In genomic region chr9:7929552-7929951, GRCm38 (mm10) we compare ENCODE assay signal across 10 mouse cellular contexts. TPM values are rescaled to one million over a fixed set of nuclear protein-coding genes. Genes with fewer than 3 reads are reported as not detected.
A peak's percentile ranks its signal among the peaks of the same experiment; 100 is the strongest.
DNase-seq lines count a peak whose midpoint lies in the region; ATAC-seq and TF ChIP-seq lines count a peak whose summit lies in the region.
"Had no signal": no experiment of that assay in that cellular context is flagged by ENCODE, and none has a peak within 500 bp of the region (broad histone marks: within the 10 kb centered on the region; RNA-seq: fewer than 3 reads in every experiment).

No protein-coding gene starts in this region.

- no peak overlapping the region for H3K9ac ChIP-seq in forebrain, embryonic 14.5 days (ENCODE audit: low read length)
- H3K9ac ChIP-seq in forebrain, embryonic 12.5 days, result no peak overlapping the region
- H3K9ac ChIP-seq in limb, embryonic 14.5 days (ENCODE audit: low read depth, low read length, severe bottlenecking), result no peak overlapping the region
- H3K9ac ChIP-seq in kidney, postnatal 0 days (ENCODE audit: low read depth, low read length), result no peak overlapping the region
- no peak overlapping the region for H3K9ac ChIP-seq in midbrain, embryonic 13.5 days (replicated peaks)

- no peaks in the 10 kb centered on the region for H3K27me3 ChIP-seq in forebrain, embryonic 14.5 days (replicated peaks; ENCODE audit: control insufficient read depth, insufficient read depth, low read length)
- no peaks in the 10 kb centered on the region for H3K27me3 ChIP-seq in forebrain, embryonic 12.5 days
- no peaks in the 10 kb centered on the region for H3K27me3 ChIP-seq in limb, embryonic 14.5 days (ENCODE audit: control insufficient read depth, insufficient read depth, low read length)
- no peaks in the 10 kb centered on the region for H3K27me3 ChIP-seq in limb, embryonic 10.5 days (ENCODE audit: low read depth, poor library complexity, severe bottlenecking)
- H3K27me3 ChIP-seq in kidney, postnatal 0 days (ENCODE audit: insufficient read depth, low read length), result no peaks in the 10 kb centered on the region
- no peaks in the 10 kb centered on the region for H3K27me3 ChIP-seq in midbrain, embryonic 13.5 days

- peaks cover 24% of the 10 kb centered on the region for H3K36me3 ChIP-seq in forebrain, embryonic 14.5 days (ENCODE audit: control insufficient read depth, insufficient read depth, low read length)
- peaks cover 44% of the 10 kb centered on the region for H3K36me3 ChIP-seq in forebrain, embryonic 12.5 days (replicated peaks)
- peaks cover 70% of the 10 kb centered on the region for H3K36me3 ChIP-seq in limb, embryonic 14.5 days (ENCODE audit: control insufficient read depth, insufficient read depth, low read length)
- peaks cover 99% of the 10 kb centered on the region for H3K36me3 ChIP-seq in limb, embryonic 10.5 days
- H3K36me3 ChIP-seq in kidney, postnatal 0 days (ENCODE audit: insufficient read depth, low read length), result peaks cover 40% of the 10 kb centered on the region
- peaks cover 31% of the 10 kb centered on the region for H3K36me3 ChIP-seq in midbrain, embryonic 13.5 days

- DNase-seq in forebrain, embryonic 14.5 days (ENCODE audit: low spot score), result peak; percentile 41
- peak; percentile 42 for DNase-seq in limb, embryonic 14.5 days (ENCODE audit: low spot score)
- no peak for DNase-seq in limb, embryonic 10.5 days (ENCODE audit: low spot score)
- no peak for DNase-seq in kidney, postnatal 0 days (ENCODE audit: low spot score)
- peak; percentile 32 to 36 for DNase-seq in lung, postnatal 4 days
- no peak for DNase-seq in spleen, adult 18-20 months
- DNase-seq: cerebellum, adult 9-10 months had no signal

- 72% methylated on average over 6 of the region's 6 CpGs for WGBS in forebrain, embryonic 14.5 days
- 92% methylated on average over 6 of the region's 6 CpGs for WGBS in forebrain, embryonic 12.5 days
- 60% methylated on average over 6 of the region's 6 CpGs for WGBS in limb, embryonic 14.5 days
- 92% methylated on average over 6 of the region's 6 CpGs for WGBS in limb, embryonic 10.5 days
- WGBS in kidney, postnatal 0 days, result 62% methylated on average over 6 of the region's 6 CpGs
- 89% methylated on average over 6 of the region's 6 CpGs for whole genome bisulfite sequencing in midbrain, embryonic 13.5 days

- no peaks in the 10 kb centered on the region for H3K4me1 ChIP-seq in forebrain, embryonic 14.5 days (ENCODE audit: control insufficient read depth, insufficient read depth, low read length)
- no peaks in the 10 kb centered on the region for H3K4me1 ChIP-seq in forebrain, embryonic 12.5 days
- H3K4me1 ChIP-seq in limb, embryonic 14.5 days (ENCODE audit: control insufficient read depth, insufficient read depth, low read length), result no peaks in the 10 kb centered on the region
- no peaks in the 10 kb centered on the region for H3K4me1 ChIP-seq in limb, embryonic 10.5 days
- no peaks in the 10 kb centered on the region for H3K4me1 ChIP-seq in kidney, postnatal 0 days (replicated peaks; ENCODE audit: insufficient read depth, low read length)
- no peaks in the 10 kb centered on the region for H3K4me1 ChIP-seq in midbrain, embryonic 13.5 days (replicated peaks)

- no peak; the same call in 1 of the 2 replicates for ATAC-seq in forebrain, embryonic 14.5 days
- no peak for ATAC-seq in forebrain, embryonic 12.5 days (ENCODE audit: low FRiP score)
- ATAC-seq in limb, embryonic 14.5 days (ENCODE audit: low FRiP score, low read depth), result no peak
- ATAC-seq in kidney, postnatal 0 days (replicated peaks; ENCODE audit: low FRiP score, low read depth), result no peak
- no peak for ATAC-seq in midbrain, embryonic 13.5 days

- no peak for TF ChIP-seq POLR2A in limb, embryonic 14.5 days (IDR thresholded peaks at IDR 0.05; ENCODE audit: borderline replicate concordance, extremely low read depth, insufficient read depth, insufficient read length)

- peaks cover 7% of the 10 kb centered on the region; the same call in 1 of the 2 replicates for H3K9me3 ChIP-seq in forebrain, embryonic 14.5 days (replicated peaks; ENCODE audit: control insufficient read depth, low read length)
- peaks cover 11% of the 10 kb centered on the region for H3K9me3 ChIP-seq in forebrain, embryonic 12.5 days
- H3K9me3 ChIP-seq in limb, embryonic 14.5 days (ENCODE audit: control insufficient read depth, low read length), result peaks cover 23% of the 10 kb centered on the region
- H3K9me3 ChIP-seq in limb, embryonic 10.5 days (replicated peaks), result 0 out of 2 replicates have a peak, but pooled peaks cover 3% of the 10 kb centered on the region
- 0 out of 2 replicates have a peak, but pooled peaks cover 4% of the 10 kb centered on the region for H3K9me3 ChIP-seq in kidney, postnatal 0 days (replicated peaks; ENCODE audit: low read length)
- peaks cover 9% of the 10 kb centered on the region; the same call in 1 of the 2 replicates for H3K9me3 ChIP-seq in midbrain, embryonic 13.5 days

- no peak overlapping the region for H3K27ac ChIP-seq in forebrain, embryonic 14.5 days (ENCODE audit: low read depth, low read length)
- no peak overlapping the region for H3K27ac ChIP-seq in forebrain, embryonic 12.5 days
- H3K27ac ChIP-seq in limb, embryonic 14.5 days (replicated peaks; ENCODE audit: low read depth, low read length), result no peak overlapping the region
- no peak overlapping the region for H3K27ac ChIP-seq in limb, embryonic 10.5 days
- H3K27ac ChIP-seq in kidney, postnatal 0 days, result 0 out of 2 replicates have a peak overlapping the region, but pooled peaks have one; percentile 10
- no peak overlapping the region for H3K27ac ChIP-seq in midbrain, embryonic 13.5 days

- no peak overlapping the region for H3K4me3 ChIP-seq in forebrain, embryonic 14.5 days (ENCODE audit: low read depth, low read length)
- H3K4me3 ChIP-seq in forebrain, embryonic 12.5 days (replicated peaks), result no peak overlapping the region
- H3K4me3 ChIP-seq in limb, embryonic 14.5 days (replicated peaks; ENCODE audit: low read length), result no peak overlapping the region
- no peak overlapping the region for H3K4me3 ChIP-seq in limb, embryonic 10.5 days
- no peak overlapping the region for H3K4me3 ChIP-seq in kidney, postnatal 0 days (replicated peaks; ENCODE audit: low read depth, low read length)
- H3K4me3 ChIP-seq in midbrain, embryonic 13.5 days (replicated peaks), result no peak overlapping the region
- H3K4me3 ChIP-seq: megakaryocyte, embryonic 14.5 days had no signal

- TF ChIP-seq CTCF in kidney, postnatal 0 days (IDR thresholded peaks at IDR 0.05; ENCODE audit: low read depth), result no peak

- H3K4me2 ChIP-seq in forebrain, embryonic 14.5 days (ENCODE audit: low read length), result no peak overlapping the region
- H3K4me2 ChIP-seq in forebrain, embryonic 12.5 days, result no peak overlapping the region
- no peak overlapping the region for H3K4me2 ChIP-seq in limb, embryonic 14.5 days (replicated peaks; ENCODE audit: low read depth, low read length, severe bottlenecking)
- no peak overlapping the region for H3K4me2 ChIP-seq in kidney, postnatal 0 days (ENCODE audit: low read length)
- no peak overlapping the region for H3K4me2 ChIP-seq in midbrain, embryonic 13.5 days (replicated peaks)

RNA-seq across cellular contexts. Expression of gene Birc3, which starts 56.6 kb away (rescaled TPM):
- 1.3 and 1.9 TPM in 2 replicates for polyA plus RNA-seq in forebrain, embryonic 14.5 days (2014; fragmentation: Nextera tagmentation; extraction: Ambion mirVana)
- polyA plus RNA-seq in forebrain, embryonic 12.5 days (2016; fragmentation: Nextera tagmentation; extraction: Ambion mirVana), result 1.9 and 3.7 TPM in 2 replicates
- 16.1 and 16.9 TPM in 2 replicates for polyA plus RNA-seq in limb, embryonic 14.5 days (2012; rRNA removed)
- 10.3 and 13.2 TPM in 2 replicates for polyA plus RNA-seq in limb, embryonic 14.5 days (2014; fragmentation: Nextera tagmentation; extraction: Ambion mirVana)
- polyA plus RNA-seq in limb, embryonic 10.5 days (2016; fragmentation: Nextera tagmentation; extraction: Ambion mirVana), result 7.4 and 8.2 TPM in 2 replicates
- 5.3 and 7.2 TPM in 2 replicates for polyA plus RNA-seq in kidney, postnatal 0 days (2015; fragmentation: Nextera tagmentation; extraction: Ambion mirVana)
- polyA plus RNA-seq in midbrain, embryonic 13.5 days (2015; fragmentation: Nextera tagmentation; extraction: Ambion mirVana), result 1.4 and 1.5 TPM in 2 replicates

Comparison
In these comparisons a context has a peak if more than half of its experiments do, and no peak if none do; other contexts are left out.
1. DNase-seq: peak in forebrain, embryonic 14.5 days (single experiment), limb, embryonic 14.5 days (single experiment) and lung, postnatal 4 days (2 of 2); none in limb, embryonic 10.5 days (single experiment), kidney, postnatal 0 days (single experiment) and spleen, adult 18-20 months (0 of 2).